Comparison of ENCODE assay signal across 24 mouse cellular contexts in the genomic region with DNA sequence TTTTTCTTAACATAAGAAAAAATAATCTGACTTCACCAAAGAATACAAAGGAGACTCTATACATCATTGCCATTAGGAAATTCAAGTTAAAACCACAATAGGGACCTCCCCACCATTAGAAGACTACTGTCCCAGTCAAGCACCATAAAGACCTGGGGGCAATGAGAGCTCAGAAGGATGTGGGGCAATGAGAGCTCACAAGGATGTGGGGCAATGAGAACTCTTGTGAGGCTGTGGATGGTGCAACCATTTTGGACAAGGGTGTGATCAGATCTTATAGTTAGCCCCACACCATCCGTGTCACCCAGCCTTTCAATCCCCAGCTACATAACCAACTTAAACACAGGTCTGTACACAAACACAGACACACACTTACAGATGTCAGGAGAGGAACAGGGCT. TPM values are rescaled to one million over a fixed set of nuclear protein-coding genes. Genes with fewer than 3 reads are reported as not detected.
"Had no signal": no experiment of that assay in that cellular context is flagged by ENCODE, and none has a peak within 500 bp of the region (broad histone marks: within the 10 kb centered on the region; RNA-seq: fewer than 3 reads in every experiment).

No protein-coding gene starts in this region.

- H3K9ac ChIP-seq: intestine, embryonic 15.5 days; kidney, embryonic 15.5 days; limb, embryonic 13.5 days; lung, embryonic 15.5 days; midbrain, embryonic 13.5 days; stomach, embryonic 15.5 days had no signal

- H3K27ac ChIP-seq: intestine, embryonic 15.5 days; kidney, embryonic 15.5 days; limb, embryonic 10.5 days; limb, embryonic 13.5 days; lung, embryonic 15.5 days; midbrain, embryonic 13.5 days; stomach, embryonic 15.5 days had no signal

- H3K27me3 ChIP-seq: intestine, embryonic 15.5 days; lung, embryonic 15.5 days; midbrain, embryonic 13.5 days; stomach, embryonic 15.5 days had no signal

- ATAC-seq: intestine, embryonic 15.5 days; midbrain, embryonic 13.5 days; midbrain, embryonic 16.5 days had no signal

- H3K4me1 ChIP-seq: intestine, embryonic 15.5 days; limb, embryonic 10.5 days; limb, embryonic 13.5 days; lung, embryonic 15.5 days; stomach, embryonic 15.5 days had no signal

- DNase-seq: kidney, adult 11 months; kidney, adult 8-10 months; kidney, postnatal 10 days; kidney, postnatal 36 days; lung, adult 18-20 months; lung, postnatal 10 days; lung, postnatal 36 days; right cerebral cortex, adult 18-20 months; right cerebral cortex, postnatal 14 days; right cerebral cortex, postnatal 4 days; spleen, adult 18-20 months; thymus, postnatal 4 days had no signal

- H3K36me3 ChIP-seq: intestine, embryonic 15.5 days; kidney, embryonic 15.5 days; limb, embryonic 10.5 days; limb, embryonic 13.5 days; lung, embryonic 15.5 days; midbrain, embryonic 13.5 days; stomach, embryonic 15.5 days had no signal

- H3K4me3 ChIP-seq: intestine, embryonic 15.5 days; kidney, embryonic 15.5 days; limb, embryonic 10.5 days; limb, embryonic 13.5 days; lung, embryonic 15.5 days; midbrain, embryonic 13.5 days; myocyte; stomach, embryonic 15.5 days had no signal

- H3K9me3 ChIP-seq: intestine, embryonic 15.5 days; kidney, embryonic 15.5 days; limb, embryonic 10.5 days; limb, embryonic 13.5 days; lung, embryonic 15.5 days; midbrain, embryonic 13.5 days; stomach, embryonic 15.5 days had no signal

- H3K4me2 ChIP-seq: intestine, embryonic 15.5 days; kidney, embryonic 15.5 days; limb, embryonic 13.5 days; lung, embryonic 15.5 days; midbrain, embryonic 13.5 days; stomach, embryonic 15.5 days had no signal

RNA-seq across cellular contexts. Expression of a gene that starts 9.4 kb away (rescaled TPM):
- polyA plus RNA-seq: midbrain, embryonic 16.5 days; neural tube, embryonic 14.5 days had no signal

RNA-seq across cellular contexts. Expression of a gene that starts 23.0 kb away (rescaled TPM):
- total RNA-seq: liver, adult 2 months; monocyte, adult 5-6 weeks had no signal
- polyA plus RNA-seq: liver, adult 2 months; myocyte had no signal
